Mouse (Mus musculus): ENCODE data around the gene Alkbh7. TPM values are rescaled to one million over a fixed set of nuclear protein-coding genes. Genes with fewer than 3 reads are reported as not detected.

The Alkbh7 gene
- total and polyA plus RNA-seq, 3 experiments: 21.2 to 51.8 (median 35.4) TPM

DNA sequence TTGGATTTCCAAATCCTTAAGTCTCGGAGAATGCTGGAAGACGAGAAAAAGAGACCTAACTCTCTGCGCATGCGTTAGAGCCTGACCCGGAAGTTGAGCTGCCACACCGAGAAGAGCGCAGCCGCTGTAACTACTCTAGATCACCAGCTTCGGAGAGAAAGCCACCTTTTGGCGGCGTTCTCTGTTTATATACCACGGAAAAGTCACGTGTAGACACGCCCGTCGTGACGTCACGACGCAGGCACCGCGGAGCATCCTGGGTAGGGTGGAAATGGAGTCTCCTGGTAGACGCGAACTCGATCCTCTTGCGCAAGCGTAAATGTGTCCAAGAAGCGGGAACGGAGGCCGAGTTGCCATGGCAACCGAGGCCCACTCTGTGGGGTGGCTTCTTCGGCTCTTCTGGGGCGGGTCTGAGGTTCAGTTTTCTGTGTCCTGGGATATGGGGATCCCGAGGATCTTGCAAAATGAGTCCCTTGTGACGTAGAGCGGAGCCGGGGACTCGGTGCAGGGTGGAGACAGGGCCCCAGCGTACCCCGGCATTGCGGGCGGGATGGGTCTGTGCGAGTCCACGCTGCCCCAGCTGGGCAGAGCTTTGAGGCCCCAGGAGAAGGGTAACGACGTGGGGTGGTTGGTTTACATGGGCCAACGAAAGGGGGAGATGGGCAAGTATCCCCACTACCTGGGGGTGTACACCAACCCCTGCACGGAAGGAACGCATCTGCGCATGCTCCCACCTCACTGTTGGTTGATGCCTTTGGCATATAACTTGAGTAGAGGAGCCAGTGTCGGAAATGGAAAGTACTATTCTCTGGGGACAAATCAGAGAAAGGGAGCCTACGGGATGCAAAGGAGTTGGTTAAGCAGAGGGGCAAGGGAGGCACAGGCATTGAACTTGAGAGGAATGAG, 14.3 kb downstream of the Alkbh7 start, which contains the start of the genes Gtf2f1 and Gm17949 (continued):
- TF ChIP-seq NRF1 (IDR thresholded peaks at IDR 0.05; ENCODE audit: low read depth, low read length): peak; percentile 94
- no peak for TF ChIP-seq ZNF384 (IDR thresholded peaks at IDR 0.05; ENCODE audit: low read depth, low read length)
- TF ChIP-seq MAX (IDR thresholded peaks at IDR 0.05; ENCODE audit: low read length): peak; percentile 99
- no peak for TF ChIP-seq EP300 (IDR thresholded peaks at IDR 0.05; ENCODE audit: low read length)
- TF ChIP-seq BHLHE40 (IDR thresholded peaks at IDR 0.05; ENCODE audit: low read depth, low read length): peak; percentile 100
- no peak for TF ChIP-seq CHD1 (IDR thresholded peaks at IDR 0.05; ENCODE audit: low read depth, low read length)
- TF ChIP-seq JUN (IDR thresholded peaks at IDR 0.05; ENCODE audit: insufficient read depth, low read depth, low read length): peak; percentile 54; the same call in 1 of the 2 replicates
- peak; percentile 89 for TF ChIP-seq HCFC1 (IDR thresholded peaks at IDR 0.05; ENCODE audit: low read depth, low read length)
- peak; percentile 98 for TF ChIP-seq USF2 (conservative IDR thresholded peaks at IDR 0.05; ENCODE audit: low read depth, low read length)
- peak; percentile 100 for TF ChIP-seq ELF1 (IDR thresholded peaks at IDR 0.05; ENCODE audit: low read depth, low read length)
- no peak for TF ChIP-seq ZKSCAN1 (IDR thresholded peaks at IDR 0.05; ENCODE audit: borderline replicate concordance, low read depth, low read length)

GRCm38 (mm10) chr17:57012245-57012795, 15.2 kb downstream of the Alkbh7 start:
- Histone ChIP-seq H3K4me2 (ENCODE audit: insufficient read depth, low read depth, poor library complexity, severe bottlenecking) (peak overlapping the region; percentile 48), H3K27ac (ENCODE audit: insufficient read depth, low read depth) (peak overlapping the region; percentile 75; the same call in 1 of the 2 replicates), H3K4me1 (ENCODE audit: control insufficient read depth in 1 of 2, insufficient read depth in 2 of 2) (peaks cover 7 to 23% of the 10 kb centered on the region in 2 experiments), H3K9ac (ENCODE audit: insufficient read depth, low read depth) (peak overlapping the region; percentile 72), H3K9me3 (replicated peaks; ENCODE audit: low read length) (no peaks in the 10 kb centered on the region), H3K27me3 (replicated peaks) (no peaks in the 10 kb centered on the region), H3K79me2 (replicated peaks; ENCODE audit: control insufficient read depth, extremely low read depth, insufficient read depth, poor library complexity, severe bottlenecking) (peaks cover 16% of the 10 kb centered on the region), H3K36me3 (replicated peaks in 1 of 2; ENCODE audit: control insufficient read depth in 1 of 2, insufficient read depth in 1 of 2, low read length in 1 of 2) (peaks cover 17 to 22% of the 10 kb centered on the region in 2 experiments), H3K4me3 (replicated peaks in 1 of 3; ENCODE audit: low read depth in 2 of 3, low read length in 2 of 3, poor library complexity in 1 of 3) (peak overlapping the region; percentile 58 to 83 (median 73))
- dilution Hi-C loops (cut with MboI; ENCODE audit: extremely low pct_ligation_motif_present, extremely low pct_unique_long_range_greater_than_20kb, low sequenced_read_pairs): no loop called here
- no peak for DNase-seq (ENCODE audit: extremely low read depth)
- no peak for TF ChIP-seq ZNF384 (IDR thresholded peaks at IDR 0.05; ENCODE audit: low read depth, low read length)
- no peak for TF ChIP-seq POLR2A (IDR thresholded peaks at IDR 0.05; ENCODE audit: low read depth, low read length)
- no peak for TF ChIP-seq MAZ (IDR thresholded peaks at IDR 0.05; ENCODE audit: low read depth, low read length)
- TF ChIP-seq ZC3H11A (IDR thresholded peaks at IDR 0.05; ENCODE audit: low read depth, low read length): no peak
- no peak for TF ChIP-seq SIN3A (IDR thresholded peaks at IDR 0.05; ENCODE audit: low read length)
- TF ChIP-seq NRF1 (IDR thresholded peaks at IDR 0.05; ENCODE audit: low read depth, low read length): no peak
- TF ChIP-seq ZKSCAN1 (IDR thresholded peaks at IDR 0.05; ENCODE audit: borderline replicate concordance, low read depth, low read length): no peak
- TF ChIP-seq MXI1 (IDR thresholded peaks at IDR 0.05; ENCODE audit: low read depth, low read length): no peak
- TF ChIP-seq ELF1 (IDR thresholded peaks at IDR 0.05; ENCODE audit: low read depth, low read length): no peak
- TF ChIP-seq JUN (IDR thresholded peaks at IDR 0.05; ENCODE audit: insufficient read depth, low read depth, low read length): no peak
- no peak for TF ChIP-seq IRF4 (IDR thresholded peaks at IDR 0.05; ENCODE audit: low read depth, low read length)
- no peak for TF ChIP-seq MYC (IDR thresholded peaks at IDR 0.05; ENCODE audit: low read depth, low read length)
- in situ Hi-C loops (cut with MboI; ENCODE audit: low pct_ligation_motif_present, low pct_unique_long_range_greater_than_20kb, low sequenced_read_pairs): no loop called here
